Mouse (Mus musculus): ENCODE measurements around the gene Gm6020. TPM values are rescaled to one million over a fixed set of nuclear protein-coding genes. Genes with fewer than 3 reads are reported as not detected.
A peak's percentile ranks its signal among the peaks of the same experiment; 100 is the strongest.
"Not testable (repeated sequence)": the region's sequence is repeated elsewhere in the genome, so short reads cannot be mapped to it uniquely, and the experiment has no call there.

Gene Gm6020
- polyA plus RNA-seq, 1 experiment from 2014 or later, result not detected

DNA sequence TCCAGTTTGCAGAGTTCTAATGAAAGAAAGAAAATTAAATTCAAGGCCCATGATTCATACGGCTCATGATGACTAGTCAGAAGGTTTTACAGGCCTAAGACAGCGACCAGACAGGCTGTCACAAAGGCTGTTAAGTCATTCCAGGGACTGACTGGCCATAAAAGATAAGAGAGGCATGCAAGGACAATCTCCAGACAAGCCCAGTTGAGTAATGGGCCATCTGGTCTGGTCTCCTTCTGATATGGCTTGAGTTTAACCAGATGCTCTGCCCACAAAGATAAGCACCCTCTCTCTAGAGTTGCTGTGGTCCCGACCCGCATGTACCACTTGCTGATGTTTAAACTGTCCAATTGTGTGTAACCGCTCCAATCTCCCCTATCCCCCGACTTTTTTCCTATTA lies 23.8 kb downstream of the Gm6020 start:
- not testable (repeated sequence) for H3K9me3 ChIP-seq (ENCODE audit: low read length); H3K9ac ChIP-seq (replicated peaks; ENCODE audit: low read length); H3K27me3 ChIP-seq (ENCODE audit: insufficient read depth, low read length); H3K4me3 ChIP-seq (ENCODE audit: low read length); ATAC-seq (ENCODE audit: low FRiP score, low TSS enrichment); H3K27ac ChIP-seq (ENCODE audit: low read length); H3K4me2 ChIP-seq (replicated peaks; ENCODE audit: low read depth, low read length); H3K4me1 ChIP-seq (ENCODE audit: insufficient read depth, low read length); H3K36me3 ChIP-seq (ENCODE audit: insufficient read depth, low read length)
- WGBS, result 70% methylated on average over 6 of the region's 6 CpGs

DNA sequence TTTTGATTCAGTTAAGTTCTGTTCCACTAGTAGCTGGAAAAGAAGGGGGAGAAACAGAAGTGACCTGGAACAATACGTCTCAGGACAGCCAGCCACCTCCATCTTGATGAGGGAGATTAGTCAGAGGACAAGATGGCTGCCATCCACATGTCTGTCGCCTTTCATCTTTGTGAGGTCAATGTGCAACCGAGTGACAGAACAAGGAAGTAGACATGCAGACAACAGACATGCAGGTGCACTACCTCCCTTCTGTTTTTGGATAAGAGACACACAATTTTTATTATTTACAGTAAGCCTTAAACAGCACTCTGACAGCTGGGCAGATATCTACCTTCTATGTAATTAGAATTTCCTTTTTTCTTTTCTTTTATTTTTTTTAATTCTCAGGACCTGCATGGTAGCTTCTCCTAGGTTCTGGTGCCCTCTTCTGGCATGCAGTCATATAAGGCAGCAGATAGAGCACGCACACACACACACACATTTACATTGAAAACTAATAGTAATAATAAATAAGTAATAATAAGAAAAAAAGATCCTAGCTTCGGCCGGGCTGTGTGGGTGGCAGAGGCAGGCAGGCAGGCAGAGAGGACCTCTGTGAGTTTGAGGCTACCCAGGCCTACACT lies 40.1 kb downstream of the Gm6020 start:
- 86% methylated on average over 6 of the region's 6 CpGs for WGBS
- Histone ChIP-seq H3K9ac (replicated peaks; ENCODE audit: low read length) (no peak overlapping the region), H3K9me3 (ENCODE audit: low read length) (no peaks in the 10 kb centered on the region; the same call in none of the 2 replicates), H3K4me3 (ENCODE audit: low read length) (no peak overlapping the region), H3K4me1 (ENCODE audit: insufficient read depth, low read length) (no peaks in the 10 kb centered on the region), H3K27ac (ENCODE audit: low read length) (no peak overlapping the region), H3K27me3 (ENCODE audit: insufficient read depth, low read length) (no peaks in the 10 kb centered on the region), H3K4me2 (replicated peaks; ENCODE audit: low read depth, low read length) (no peak overlapping the region), H3K36me3 (ENCODE audit: insufficient read depth, low read length) (no peaks in the 10 kb centered on the region)
- no peak for ATAC-seq (ENCODE audit: low FRiP score, low TSS enrichment)

DNA sequence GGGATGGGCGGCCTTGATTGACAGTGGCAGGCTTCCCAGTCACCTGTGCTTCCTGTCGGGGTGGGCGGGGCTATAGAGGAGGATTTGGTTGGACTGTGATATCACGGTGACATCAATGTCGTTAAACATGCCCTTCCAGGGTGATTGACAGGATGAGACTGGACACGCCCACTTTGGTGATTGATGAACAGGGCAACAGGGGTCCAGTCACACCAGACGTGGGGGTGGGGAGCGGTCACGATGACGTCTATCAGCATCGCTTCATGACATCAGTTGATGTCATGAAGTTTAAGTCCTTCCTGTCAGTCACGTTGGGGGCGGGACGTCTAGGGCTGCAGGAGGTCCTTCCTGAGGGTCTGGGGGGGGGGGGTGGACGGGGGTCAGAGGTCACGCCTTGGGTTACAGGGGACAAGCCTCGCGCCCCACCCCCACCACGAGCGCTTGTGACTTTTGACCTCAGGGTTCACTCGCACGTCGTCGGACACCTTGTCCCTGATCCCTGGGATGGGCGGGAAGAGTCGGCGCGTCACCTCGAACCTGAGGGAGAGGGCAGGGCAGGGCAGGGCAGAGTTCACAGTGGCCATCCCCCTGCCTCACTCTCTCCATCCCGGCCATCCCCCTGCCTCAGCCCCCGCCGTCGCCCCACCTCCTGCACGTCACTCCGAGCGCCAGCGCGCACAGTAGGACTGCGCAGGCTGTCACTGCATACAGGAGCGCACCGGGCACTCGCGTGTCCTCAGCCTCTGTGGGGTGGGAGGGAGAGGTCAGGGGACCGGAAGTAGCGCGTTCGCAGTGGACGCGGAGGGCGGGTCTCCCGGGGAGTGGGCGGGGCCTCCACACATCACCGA lies 41.2 kb downstream of the Gm6020 start:
- WGBS, result 31% methylated on average over 51 of the region's 53 CpGs

DNA sequence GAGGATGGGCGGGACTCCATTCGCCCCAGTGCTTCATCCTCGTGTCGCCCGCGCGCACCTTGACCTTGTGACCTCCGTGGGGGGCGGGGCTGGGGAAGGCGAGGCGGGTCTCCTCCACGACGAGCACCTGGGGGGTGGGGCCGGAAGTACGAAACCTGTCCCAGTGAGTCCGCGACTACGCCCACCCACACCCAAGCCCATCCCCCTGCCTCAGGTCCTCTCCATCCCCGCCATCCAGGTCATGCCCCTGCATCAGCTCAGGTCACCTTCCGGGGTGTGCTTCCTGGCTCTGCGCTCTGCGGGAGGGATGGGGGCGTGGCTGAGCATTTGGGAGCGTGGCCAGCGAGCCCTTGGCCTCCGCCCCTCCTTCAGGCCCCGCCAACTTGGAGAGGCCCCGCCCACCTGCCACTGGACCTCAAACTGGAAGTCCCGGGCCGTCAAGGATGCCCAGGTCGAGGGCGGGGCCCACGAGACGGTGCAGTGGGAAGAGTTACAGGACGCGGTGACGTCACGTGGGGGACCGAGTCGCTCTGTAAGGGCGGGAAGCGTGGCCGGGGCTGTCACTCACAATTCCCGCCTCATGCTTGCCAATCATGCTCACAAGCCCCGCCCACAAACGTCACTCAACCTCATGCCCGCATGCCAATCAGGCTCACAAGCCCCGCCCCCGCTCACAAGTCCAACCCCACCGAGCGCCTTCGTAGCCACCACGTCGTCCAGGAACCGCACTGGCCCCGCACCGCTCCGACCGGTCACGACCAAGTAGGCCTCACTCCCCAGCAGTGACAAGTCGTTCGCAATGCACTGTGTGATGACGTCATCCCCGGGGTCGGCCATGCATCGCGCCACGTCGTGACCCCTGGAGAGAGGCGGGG lies 42.1 kb downstream of the Gm6020 start:
- Histone ChIP-seq H3K9me3 (ENCODE audit: low read length) (no peaks in the 10 kb centered on the region; the same call in none of the 2 replicates), H3K4me1 (ENCODE audit: insufficient read depth, low read length) (no peaks in the 10 kb centered on the region), H3K4me3 (ENCODE audit: low read length) (peak overlapping the region; percentile 60), H3K27me3 (ENCODE audit: insufficient read depth, low read length) (no peaks in the 10 kb centered on the region), H3K36me3 (ENCODE audit: insufficient read depth, low read length) (no peaks in the 10 kb centered on the region), H3K4me2 (replicated peaks; ENCODE audit: low read depth, low read length) (peak overlapping the region; percentile 62), H3K9ac (replicated peaks; ENCODE audit: low read length) (peak overlapping the region; percentile 63), H3K27ac (ENCODE audit: low read length) (peak overlapping the region; percentile 95)
- 2% methylated on average over 66 of the region's 70 CpGs for WGBS
- peak; percentile 65 for ATAC-seq (ENCODE audit: low FRiP score, low TSS enrichment)

More for the DNA sequence above, 41.2 kb downstream of the Gm6020 start:
- Histone ChIP-seq H3K36me3 (ENCODE audit: insufficient read depth, low read length) (no peaks in the 10 kb centered on the region), H3K4me3 (ENCODE audit: low read length) (peak overlapping the region; percentile 60), H3K9ac (replicated peaks; ENCODE audit: low read length) (peak overlapping the region; percentile 65), H3K27me3 (ENCODE audit: insufficient read depth, low read length) (no peaks in the 10 kb centered on the region), H3K27ac (ENCODE audit: low read length) (peak overlapping the region; percentile 14; the same call in 1 of the 2 replicates), H3K4me2 (replicated peaks; ENCODE audit: low read depth, low read length) (peak overlapping the region; percentile 62), H3K9me3 (ENCODE audit: low read length) (no peaks in the 10 kb centered on the region; the same call in none of the 2 replicates), H3K4me1 (ENCODE audit: insufficient read depth, low read length) (no peaks in the 10 kb centered on the region)
- peak; percentile 27 for ATAC-seq (ENCODE audit: low FRiP score, low TSS enrichment)

DNA sequence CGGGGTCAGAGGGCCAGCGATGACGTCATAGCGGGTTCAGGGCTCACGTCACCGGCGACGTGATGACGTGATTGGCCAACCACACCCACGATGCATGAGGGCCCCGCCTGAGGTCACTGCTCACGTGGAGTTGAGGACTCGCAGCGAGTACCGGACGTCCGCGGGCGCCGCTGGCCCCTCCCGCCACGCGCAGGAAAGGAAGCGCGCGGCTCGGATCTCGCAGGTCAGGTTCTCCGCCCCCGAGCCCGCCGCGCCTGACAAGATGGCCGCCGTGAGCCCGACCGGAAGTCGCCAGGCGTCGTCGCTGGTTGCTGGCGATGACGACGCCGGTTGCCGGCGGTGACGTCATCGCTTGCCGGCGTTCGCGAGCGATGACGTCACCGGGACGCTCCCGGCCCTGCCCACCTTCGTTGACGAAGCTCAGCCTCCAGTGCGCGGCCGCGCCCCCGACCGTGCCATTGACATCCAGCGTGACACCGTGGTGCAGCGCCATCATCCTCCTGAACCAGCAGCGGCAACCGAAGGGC lies 42.8 kb downstream of the Gm6020 start:
- no peaks in the 10 kb centered on the region for H3K4me1 ChIP-seq (ENCODE audit: insufficient read depth, low read length)
- no peaks in the 10 kb centered on the region for H3K36me3 ChIP-seq (ENCODE audit: insufficient read depth, low read length)
- peak; percentile 23 for ATAC-seq (ENCODE audit: low FRiP score, low TSS enrichment)
- H3K27ac ChIP-seq (ENCODE audit: low read length), result peak overlapping the region; percentile 95
- WGBS, result 1% methylated on average over 58 of the region's 71 CpGs
- no peaks in the 10 kb centered on the region for H3K27me3 ChIP-seq (ENCODE audit: insufficient read depth, low read length)
- H3K9ac ChIP-seq (replicated peaks; ENCODE audit: low read length), result peak overlapping the region; percentile 63
- H3K4me3 ChIP-seq (ENCODE audit: low read length), result peak overlapping the region; percentile 60
- H3K9me3 ChIP-seq (ENCODE audit: low read length), result no peaks in the 10 kb centered on the region; the same call in none of the 2 replicates
- H3K4me2 ChIP-seq (replicated peaks; ENCODE audit: low read depth, low read length), result peak overlapping the region; percentile 62

DNA sequence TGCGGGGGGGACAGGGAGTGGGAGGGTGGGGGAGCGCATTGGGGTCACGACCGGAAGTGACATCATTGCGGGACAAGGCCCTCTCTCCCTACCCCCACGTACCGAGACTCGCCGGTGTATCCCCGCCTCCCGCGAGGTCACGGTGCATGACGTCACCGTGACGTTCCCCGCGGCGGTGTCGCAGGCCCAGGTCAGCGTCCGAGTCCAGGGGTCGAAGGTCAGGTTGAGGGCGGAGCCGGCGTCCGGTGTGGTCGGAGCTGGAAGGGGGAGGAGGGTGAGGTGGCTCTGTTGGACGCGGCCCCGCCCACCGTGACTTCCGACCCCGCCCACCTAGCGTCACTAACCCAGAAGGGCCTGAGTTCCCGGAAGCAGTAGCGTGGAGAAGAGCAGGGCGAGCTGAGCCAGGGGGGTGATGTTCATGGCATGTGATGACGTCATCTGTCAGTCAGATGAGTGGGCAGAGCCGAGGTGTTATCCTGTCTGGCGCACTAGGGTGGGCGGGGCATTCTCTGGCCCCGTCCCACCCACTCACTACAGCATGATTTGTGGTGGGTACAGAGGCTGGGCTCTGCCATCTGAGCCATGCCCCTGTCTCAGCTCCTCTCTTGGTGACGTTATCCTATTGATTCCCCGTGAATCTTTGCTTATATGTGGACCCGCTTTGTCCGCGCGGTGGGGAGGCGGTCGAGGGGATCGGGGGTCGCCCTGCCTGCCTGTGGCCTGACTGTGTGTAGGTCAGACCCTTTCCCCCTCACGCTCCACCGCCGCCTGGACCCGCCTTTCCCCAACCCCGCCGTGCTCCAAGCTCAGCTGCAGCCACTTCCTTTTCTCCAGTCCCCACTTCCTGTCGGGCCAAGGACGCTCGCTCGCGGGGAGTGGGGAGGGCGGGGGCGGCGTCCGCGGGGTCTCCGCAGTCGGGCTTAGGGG lies 43.5 kb downstream of the Gm6020 start:
- Histone ChIP-seq H3K4me2 (replicated peaks; ENCODE audit: low read depth, low read length) (peak overlapping the region; percentile 62), H3K4me3 (ENCODE audit: low read length) (peak overlapping the region; percentile 60), H3K36me3 (ENCODE audit: insufficient read depth, low read length) (no peaks in the 10 kb centered on the region), H3K4me1 (ENCODE audit: insufficient read depth, low read length) (no peaks in the 10 kb centered on the region), H3K9ac (replicated peaks; ENCODE audit: low read length) (peak overlapping the region; percentile 64), H3K27ac (ENCODE audit: low read length) (peak overlapping the region; percentile 95), H3K27me3 (ENCODE audit: insufficient read depth, low read length) (no peaks in the 10 kb centered on the region), H3K9me3 (ENCODE audit: low read length) (no peaks in the 10 kb centered on the region; the same call in none of the 2 replicates)
- 2% methylated on average over 65 of the region's 71 CpGs for WGBS
- ATAC-seq (ENCODE audit: low FRiP score, low TSS enrichment), result peak; percentile 93

DNA sequence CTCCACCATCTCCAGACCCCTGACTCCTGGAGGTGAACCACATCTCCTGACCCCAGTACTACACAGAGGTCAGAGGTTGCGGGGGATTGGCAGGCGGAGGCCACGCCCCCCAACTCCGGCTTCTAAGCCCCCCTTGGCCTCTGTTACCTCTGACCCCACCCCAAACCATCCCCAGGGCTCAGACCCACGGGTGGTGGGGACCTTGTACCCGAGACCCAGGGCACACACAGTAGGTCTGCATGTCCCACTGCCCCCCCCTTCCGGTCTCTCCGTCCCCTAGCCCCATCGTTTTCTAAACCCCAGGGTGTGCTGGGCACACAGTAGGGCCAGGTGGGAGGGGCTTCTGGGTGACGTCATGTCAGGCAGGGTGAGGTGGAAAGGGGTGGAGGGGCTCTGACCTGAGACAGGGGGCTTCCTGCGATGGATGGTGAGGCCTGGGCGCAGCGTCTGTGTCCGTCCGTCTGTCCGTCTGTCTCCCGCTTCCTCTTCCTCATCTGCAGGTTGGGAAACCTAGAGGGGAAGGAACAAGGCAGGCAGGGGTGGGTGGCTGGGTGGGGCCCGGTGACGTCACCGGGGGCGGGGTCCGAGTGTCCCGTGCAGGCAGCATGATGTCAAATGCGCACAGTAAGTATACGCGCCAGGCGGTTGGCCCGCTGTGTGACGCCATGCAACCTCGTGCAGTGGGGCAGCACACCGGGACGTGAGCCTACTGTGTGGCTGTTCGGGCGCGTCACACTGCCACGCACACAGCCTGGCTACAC lies 44.4 kb downstream of the Gm6020 start, which contains the start of gene Csf2ra:
Gene Csf2ra (minus strand): TSS at position 489 of the 761 bp plus-strand sequence.
- H3K4me1 ChIP-seq (ENCODE audit: insufficient read depth, low read length), result no peaks in the 10 kb centered on the region
- H3K27ac ChIP-seq (ENCODE audit: low read length), result peak within 1 kb of the TSS; percentile 95
- H3K4me3 ChIP-seq (ENCODE audit: low read length), result peak within 1 kb of the TSS; percentile 60
- H3K27me3 ChIP-seq (ENCODE audit: insufficient read depth, low read length), result no peaks in the 10 kb centered on the region
- WGBS, result 60% methylated on average over 35 of the region's 36 CpGs
- no peaks in the 10 kb centered on the region for H3K36me3 ChIP-seq (ENCODE audit: insufficient read depth, low read length)
- H3K4me2 ChIP-seq (replicated peaks; ENCODE audit: low read depth, low read length), result peak within 1 kb of the TSS; percentile 62
- no peak for ATAC-seq (ENCODE audit: low FRiP score, low TSS enrichment)
- H3K9ac ChIP-seq (replicated peaks; ENCODE audit: low read length), result peak within 1 kb of the TSS; percentile 64
- no peaks in the 10 kb centered on the region; the same call in none of the 2 replicates for H3K9me3 ChIP-seq (ENCODE audit: low read length)

All from kidney, embryonic 16.5 days (tissue).